Mouse (Mus musculus): ENCODE data around the gene Fbxw7. TPM values are rescaled to one million over a fixed set of nuclear protein-coding genes. Genes with fewer than 3 reads are reported as not detected.

Fbxw7 gene
- polyA plus RNA-seq, 1 experiment from 2014 or later, result 19.5 TPM

- no peaks in the 10 kb centered on the region; the same call in 1 of the 2 replicates for H3K4me1 ChIP-seq (replicated peaks; ENCODE audit: control insufficient read depth, insufficient read depth, low read length)
- no peaks in the 10 kb centered on the region for H3K36me3 ChIP-seq (ENCODE audit: control insufficient read depth, insufficient read depth, low read length)
- DNase-seq (ENCODE audit: low spot score) (no peak), ATAC-seq (replicated peaks; ENCODE audit: low FRiP score) (no peak)
- H3K27ac ChIP-seq (ENCODE audit: low read depth, low read length), result no peak overlapping the region
- H3K27me3 ChIP-seq (ENCODE audit: control insufficient read depth, insufficient read depth, low read length), result no peaks in the 10 kb centered on the region
- H3K9ac ChIP-seq (ENCODE audit: low read length), result no peak overlapping the region
- H3K4me3 ChIP-seq (ENCODE audit: low read depth, low read length), result no peak overlapping the region
- H3K9me3 ChIP-seq (ENCODE audit: control insufficient read depth, low read length), result no peaks in the 10 kb centered on the region
- no peak overlapping the region for H3K4me2 ChIP-seq (ENCODE audit: low read depth, low read length, severe bottlenecking)
- 63% methylated on average over 1 of the region's 1 CpGs for WGBS
These were observed 1.9 kb downstream of the Fbxw7 start for GRCm38 (mm10) chr3:84816951-84817350.

- H3K27ac ChIP-seq (ENCODE audit: low read depth, low read length), result no peak overlapping the region
- H3K27me3 ChIP-seq (ENCODE audit: control insufficient read depth, insufficient read depth, low read length), result no peaks in the 10 kb centered on the region
- DNase-seq (ENCODE audit: low spot score), result no peak
- no peaks in the 10 kb centered on the region for H3K36me3 ChIP-seq (ENCODE audit: control insufficient read depth, insufficient read depth, low read length)
- WGBS, result 44% methylated on average over 2 of the region's 2 CpGs
- no peak for ATAC-seq (replicated peaks; ENCODE audit: low FRiP score)
- no peaks in the 10 kb centered on the region for H3K9me3 ChIP-seq (ENCODE audit: control insufficient read depth, low read length)
- no peaks in the 10 kb centered on the region; the same call in 1 of the 2 replicates for H3K4me1 ChIP-seq (replicated peaks; ENCODE audit: control insufficient read depth, insufficient read depth, low read length)
- no peak overlapping the region for H3K4me3 ChIP-seq (ENCODE audit: low read depth, low read length)
- H3K4me2 ChIP-seq (ENCODE audit: low read depth, low read length, severe bottlenecking), result no peak overlapping the region
- H3K9ac ChIP-seq (ENCODE audit: low read length), result no peak overlapping the region
These were observed 5.7 kb downstream of the Fbxw7 start for GRCm38 (mm10) chr3:84820654-84821201.

GRCm38 (mm10) chr3:84825990-84826389 is 10.9 kb downstream of the Fbxw7 start:
- no peaks in the 10 kb centered on the region for H3K9me3 ChIP-seq (ENCODE audit: control insufficient read depth, low read length)
- H3K27me3 ChIP-seq (ENCODE audit: control insufficient read depth, insufficient read depth, low read length), result no peaks in the 10 kb centered on the region
- no peak overlapping the region for H3K27ac ChIP-seq (ENCODE audit: low read depth, low read length)
- no peak overlapping the region for H3K4me2 ChIP-seq (ENCODE audit: low read depth, low read length, severe bottlenecking)
- H3K4me1 ChIP-seq (replicated peaks; ENCODE audit: control insufficient read depth, insufficient read depth, low read length), result no peaks in the 10 kb centered on the region
- H3K9ac ChIP-seq (ENCODE audit: low read length), result no peak overlapping the region
- no peak for ATAC-seq (replicated peaks; ENCODE audit: low FRiP score)
- no peaks in the 10 kb centered on the region for H3K36me3 ChIP-seq (ENCODE audit: control insufficient read depth, insufficient read depth, low read length)
- WGBS, result 67% methylated on average over 5 of the region's 5 CpGs
- H3K4me3 ChIP-seq (ENCODE audit: low read depth, low read length), result no peak overlapping the region
- no peak for DNase-seq (ENCODE audit: low spot score)

- H3K9me3 ChIP-seq (ENCODE audit: control insufficient read depth, low read length), result no peaks in the 10 kb centered on the region
- no peaks in the 10 kb centered on the region for H3K36me3 ChIP-seq (ENCODE audit: control insufficient read depth, insufficient read depth, low read length)
- no peaks in the 10 kb centered on the region for H3K27me3 ChIP-seq (ENCODE audit: control insufficient read depth, insufficient read depth, low read length)
- ATAC-seq (replicated peaks; ENCODE audit: low FRiP score) (no peak), DNase-seq (ENCODE audit: low spot score) (no peak)
- WGBS, result 94% methylated on average over 3 of the region's 3 CpGs
- H3K4me3 ChIP-seq (ENCODE audit: low read depth, low read length), result no peak overlapping the region
- no peak overlapping the region for H3K9ac ChIP-seq (ENCODE audit: low read length)
- no peaks in the 10 kb centered on the region for H3K4me1 ChIP-seq (replicated peaks; ENCODE audit: control insufficient read depth, insufficient read depth, low read length)
- no peak overlapping the region for H3K27ac ChIP-seq (ENCODE audit: low read depth, low read length)
- no peak overlapping the region for H3K4me2 ChIP-seq (ENCODE audit: low read depth, low read length, severe bottlenecking)
These were observed 11.3 kb downstream of the Fbxw7 start for GRCm38 (mm10) chr3:84826405-84826804.

- H3K27me3 ChIP-seq (ENCODE audit: control insufficient read depth, insufficient read depth, low read length), result no peaks in the 10 kb centered on the region
- H3K4me3 ChIP-seq (ENCODE audit: low read depth, low read length), result no peak overlapping the region
- 70% methylated on average over 3 of the region's 3 CpGs for WGBS
- ATAC-seq (replicated peaks; ENCODE audit: low FRiP score), result no peak
- H3K9me3 ChIP-seq (ENCODE audit: control insufficient read depth, low read length), result no peaks in the 10 kb centered on the region
- H3K27ac ChIP-seq (ENCODE audit: low read depth, low read length), result no peak overlapping the region
- no peak overlapping the region for H3K4me2 ChIP-seq (ENCODE audit: low read depth, low read length, severe bottlenecking)
- no peak overlapping the region for H3K9ac ChIP-seq (ENCODE audit: low read length)
- H3K4me1 ChIP-seq (replicated peaks; ENCODE audit: control insufficient read depth, insufficient read depth, low read length), result no peaks in the 10 kb centered on the region
- no peaks in the 10 kb centered on the region for H3K36me3 ChIP-seq (ENCODE audit: control insufficient read depth, insufficient read depth, low read length)
- no peak for DNase-seq (ENCODE audit: low spot score)
These were observed 11.9 kb downstream of the Fbxw7 start for GRCm38 (mm10) chr3:84826938-84827337.

GRCm38 (mm10) chr3:84827617-84828016 is 12.5 kb downstream of the Fbxw7 start:
- ATAC-seq (replicated peaks; ENCODE audit: low FRiP score) (no peak), DNase-seq (ENCODE audit: low spot score) (no peak)
- H3K9me3 ChIP-seq (ENCODE audit: control insufficient read depth, low read length), result no peaks in the 10 kb centered on the region
- no peaks in the 10 kb centered on the region for H3K27me3 ChIP-seq (ENCODE audit: control insufficient read depth, insufficient read depth, low read length)
- WGBS, result 88% methylated on average over 4 of the region's 4 CpGs
- H3K4me1 ChIP-seq (replicated peaks; ENCODE audit: control insufficient read depth, insufficient read depth, low read length), result no peaks in the 10 kb centered on the region
- no peak overlapping the region for H3K4me2 ChIP-seq (ENCODE audit: low read depth, low read length, severe bottlenecking)
- H3K4me3 ChIP-seq (ENCODE audit: low read depth, low read length), result no peak overlapping the region
- H3K36me3 ChIP-seq (ENCODE audit: control insufficient read depth, insufficient read depth, low read length), result no peaks in the 10 kb centered on the region
- no peak overlapping the region for H3K9ac ChIP-seq (ENCODE audit: low read length)
- H3K27ac ChIP-seq (ENCODE audit: low read depth, low read length), result no peak overlapping the region

- 82% methylated on average over 1 of the region's 1 CpGs for WGBS
- no peaks in the 10 kb centered on the region for H3K36me3 ChIP-seq (ENCODE audit: control insufficient read depth, insufficient read depth, low read length)
- no peak overlapping the region for H3K4me3 ChIP-seq (ENCODE audit: low read depth, low read length)
- ATAC-seq (replicated peaks; ENCODE audit: low FRiP score) (no peak), DNase-seq (ENCODE audit: low spot score) (no peak)
- no peaks in the 10 kb centered on the region for H3K27me3 ChIP-seq (ENCODE audit: control insufficient read depth, insufficient read depth, low read length)
- no peak overlapping the region for H3K9ac ChIP-seq (ENCODE audit: low read length)
- H3K4me1 ChIP-seq (replicated peaks; ENCODE audit: control insufficient read depth, insufficient read depth, low read length), result no peaks in the 10 kb centered on the region
- H3K27ac ChIP-seq (ENCODE audit: low read depth, low read length), result no peak overlapping the region
- H3K9me3 ChIP-seq (ENCODE audit: control insufficient read depth, low read length), result no peaks in the 10 kb centered on the region
- H3K4me2 ChIP-seq (ENCODE audit: low read depth, low read length, severe bottlenecking), result no peak overlapping the region
These were observed 14.3 kb downstream of the Fbxw7 start for GRCm38 (mm10) chr3:84829366-84829765.

- no peaks in the 10 kb centered on the region for H3K9me3 ChIP-seq (ENCODE audit: control insufficient read depth, low read length)
- no peak overlapping the region for H3K9ac ChIP-seq (ENCODE audit: low read length)
- ATAC-seq (replicated peaks; ENCODE audit: low FRiP score) (no peak), DNase-seq (ENCODE audit: low spot score) (no peak)
- H3K4me2 ChIP-seq (ENCODE audit: low read depth, low read length, severe bottlenecking), result no peak overlapping the region
- H3K27me3 ChIP-seq (ENCODE audit: control insufficient read depth, insufficient read depth, low read length), result no peaks in the 10 kb centered on the region
- H3K4me1 ChIP-seq (replicated peaks; ENCODE audit: control insufficient read depth, insufficient read depth, low read length), result no peaks in the 10 kb centered on the region
- no peaks in the 10 kb centered on the region for H3K36me3 ChIP-seq (ENCODE audit: control insufficient read depth, insufficient read depth, low read length)
- H3K27ac ChIP-seq (ENCODE audit: low read depth, low read length), result no peak overlapping the region
- H3K4me3 ChIP-seq (ENCODE audit: low read depth, low read length), result no peak overlapping the region
- 85% methylated on average over 5 of the region's 5 CpGs for WGBS
These were observed 21.0 kb downstream of the Fbxw7 start for GRCm38 (mm10) chr3:84836029-84836428.

GRCm38 (mm10) chr3:84837984-84838383 is 22.9 kb downstream of the Fbxw7 start:
- WGBS, result 85% methylated on average over 3 of the region's 3 CpGs
- no peak overlapping the region for H3K9ac ChIP-seq (ENCODE audit: low read length)
- H3K27me3 ChIP-seq (ENCODE audit: control insufficient read depth, insufficient read depth, low read length), result no peaks in the 10 kb centered on the region
- no peak overlapping the region for H3K27ac ChIP-seq (ENCODE audit: low read depth, low read length)
- ATAC-seq (replicated peaks; ENCODE audit: low FRiP score) (no peak), DNase-seq (ENCODE audit: low spot score) (no peak)
- H3K36me3 ChIP-seq (ENCODE audit: control insufficient read depth, insufficient read depth, low read length), result no peaks in the 10 kb centered on the region
- H3K4me2 ChIP-seq (ENCODE audit: low read depth, low read length, severe bottlenecking), result no peak overlapping the region
- no peaks in the 10 kb centered on the region for H3K4me1 ChIP-seq (replicated peaks; ENCODE audit: control insufficient read depth, insufficient read depth, low read length)
- H3K4me3 ChIP-seq (ENCODE audit: low read depth, low read length), result no peak overlapping the region
- H3K9me3 ChIP-seq (ENCODE audit: control insufficient read depth, low read length), result no peaks in the 10 kb centered on the region
